Mouse (Mus musculus) kidney, postnatal 0 days (tissue): Measurements from ENCODE around the gene Efcab12. TPM values are rescaled to one million over a fixed set of nuclear protein-coding genes. Genes with fewer than 3 reads are reported as not detected.
"Not testable (repeated sequence)": the region's sequence is repeated elsewhere in the genome, so short reads cannot be mapped to it uniquely, and the experiment has no call there.

Experiments used
- ATAC-seq: fragments of 200-750 bp; cut with Nextera tagmentation; replicated peaks from 2 replicates; pipeline ENCODE4 v1.8.0; 2017; ENCODE audit warnings: low read depth, moderate number of reproducible peaks, moderate TSS enrichment, moderate library complexity; ENCODE audit not compliant: low FRiP score
- DNase-seq: peaks from one replicate; pipeline ENCODE4 v3.0.0-alpha.2; 2016; ENCODE audit warnings: low spot score
- H3K27ac ChIP-seq: fragments of 300-500 bp; sonication (generic); 2 replicates; pipeline ENCODE4 v1.5.1; 2014; ENCODE audit warnings: mild to moderate bottlenecking
- H3K27me3 ChIP-seq: fragments of 300-500 bp; sonication (generic); 2 replicates; pipeline ENCODE4 v1.6.1; 2014; ENCODE audit warnings: low read length, mixed read lengths; ENCODE audit not compliant: insufficient read depth
- H3K36me3 ChIP-seq: fragments of 300-500 bp; sonication (generic); 2 replicates; pipeline ENCODE4 v1.6.1; 2014; ENCODE audit warnings: low read length, mixed read lengths; ENCODE audit not compliant: insufficient read depth
- H3K4me1 ChIP-seq: fragments of 300-500 bp; sonication (generic); replicated peaks from 2 replicates; pipeline ENCODE4 v1.6.1; 2014; ENCODE audit warnings: antibody characterized with exemption, low read length, mixed read lengths; ENCODE audit not compliant: insufficient read depth
- H3K4me2 ChIP-seq: fragments of 300-500 bp; sonication (generic); 2 replicates; pipeline ENCODE4 v1.6.1; 2014; ENCODE audit warnings: mild to moderate bottlenecking, low read length, moderate library complexity, mixed read lengths
- H3K4me3 ChIP-seq: fragments of 300-500 bp; sonication (generic); replicated peaks from 2 replicates; pipeline ENCODE4 v1.5.1; 2014; ENCODE audit warnings: low read depth, low read length
- H3K9ac ChIP-seq: fragments of 300-500 bp; sonication (generic); 2 replicates; pipeline ENCODE4 v1.6.1; 2014; ENCODE audit warnings: low read depth, low read length
- H3K9me3 ChIP-seq: fragments of 300-500 bp; sonication (generic); replicated peaks from 2 replicates; pipeline ENCODE4 v1.6.1; 2016; ENCODE audit warnings: low read length, inconsistent platforms, mixed read lengths
- CTCF ChIP-seq: IDR thresholded peaks from 2 replicates; pipeline ENCODE4 v1.5.1; 2016; ENCODE audit warnings: antibody characterized with exemption, low read depth, mild to moderate bottlenecking, moderate library complexity
- WGBS: fragments of 180-500 bp; shearing (Covaris S2); extraction: QIAGEN DNeasy Blood & Tissue Kit; methylation state at CpG from one replicate; pipeline ENCODE4 v1.1.7; 2014; 5-methylcytosine and 5-hydroxymethylcytosine counted together
- polyA plus RNA-seq: library from polyadenylated mRNA; unstranded; fragments of >200 nt; fragmentation: Nextera tagmentation; extraction: Ambion mirVana; gene quantifications from 2 replicates; pipeline ENCODE4 v1.2.1, GENCODE M21; 2015

The Efcab12 gene
- polyA plus RNA-seq, 1 experiment from 2014 or later = 3.0 TPM

GRCm38 (mm10) chr6:115877239-115877638 is 39.0 kb upstream of the Efcab12 start:
- no peak for TF ChIP-seq CTCF
- Histone ChIP-seq H3K9me3 (no peaks in the 10 kb centered on the region), H3K27ac (no peak overlapping the region), H3K27me3 (no peaks in the 10 kb centered on the region), H3K9ac (no peak overlapping the region), H3K4me2 (no peak overlapping the region), H3K36me3 (peaks cover 24% of the 10 kb centered on the region; the same call in 1 of the 2 replicates), H3K4me1 (no peaks in the 10 kb centered on the region), H3K4me3 (no peak overlapping the region)
- WGBS = 82% methylated on average over 2 of the region's 2 CpGs
- ATAC-seq = no peak
- no peak for DNase-seq

- not testable (repeated sequence) for H3K4me3 ChIP-seq, H3K4me1 ChIP-seq, H3K4me2 ChIP-seq, H3K27ac ChIP-seq, DNase-seq, H3K36me3 ChIP-seq, H3K27me3 ChIP-seq, H3K9ac ChIP-seq, H3K9me3 ChIP-seq, ATAC-seq
- WGBS = no CpG with 5 or more reads among the region's 3 CpGs
Measured at GRCm38 (mm10) chr6:115871318-115871717, 33.1 kb upstream of the Efcab12 start.

GRCm38 (mm10) chr6:115867157-115867556 is 28.9 kb upstream of the Efcab12 start:
- H3K9ac ChIP-seq, DNase-seq, H3K36me3 ChIP-seq, H3K27ac ChIP-seq, H3K4me3 ChIP-seq, H3K9me3 ChIP-seq, H3K4me2 ChIP-seq, H3K27me3 ChIP-seq, ATAC-seq, H3K4me1 ChIP-seq: not testable (repeated sequence)
- WGBS = no CpG with 5 or more reads among the region's 3 CpGs

- no peak overlapping the region for H3K9ac ChIP-seq
- H3K4me1 ChIP-seq = 0 out of 2 replicates have a peak, but pooled peaks cover 2% of the 10 kb centered on the region
- 93% methylated on average over 4 of the region's 4 CpGs for WGBS
- no peaks in the 10 kb centered on the region for H3K9me3 ChIP-seq
- H3K4me2 ChIP-seq = no peak overlapping the region
- no peaks in the 10 kb centered on the region for H3K36me3 ChIP-seq
- H3K27me3 ChIP-seq = no peaks in the 10 kb centered on the region
- no peak overlapping the region for H3K27ac ChIP-seq
- DNase-seq (no peak), ATAC-seq (no peak)
- no peak overlapping the region for H3K4me3 ChIP-seq
- TF ChIP-seq CTCF = no peak
Measured at GRCm38 (mm10) chr6:115865246-115865645, 27.0 kb upstream of the Efcab12 start.

GRCm38 (mm10) chr6:115863340-115863841 is 25.2 kb upstream of the Efcab12 start:
- no peak overlapping the region for H3K9ac ChIP-seq
- ATAC-seq (0 out of 2 replicates have a peak, but pooled peaks have one; percentile 6), DNase-seq (peak; percentile 79)
- H3K4me3 ChIP-seq = no peak overlapping the region
- peaks cover 11% of the 10 kb centered on the region; the same call in 1 of the 2 replicates for H3K4me1 ChIP-seq
- 55% methylated on average over 7 of the region's 7 CpGs for WGBS
- peak overlapping the region; percentile 65 for H3K27ac ChIP-seq
- no peak for TF ChIP-seq CTCF
- no peaks in the 10 kb centered on the region for H3K27me3 ChIP-seq
- no peaks in the 10 kb centered on the region for H3K36me3 ChIP-seq
- H3K4me2 ChIP-seq = no peak overlapping the region
- H3K9me3 ChIP-seq = no peaks in the 10 kb centered on the region

- no peak for ATAC-seq
- peaks cover 11% of the 10 kb centered on the region; the same call in 1 of the 2 replicates for H3K4me1 ChIP-seq
- no peak overlapping the region for H3K27ac ChIP-seq
- no peaks in the 10 kb centered on the region for H3K36me3 ChIP-seq
- no peak overlapping the region for H3K4me3 ChIP-seq
- H3K4me2 ChIP-seq = no peak overlapping the region
- no peak for TF ChIP-seq CTCF
- no peaks in the 10 kb centered on the region for H3K9me3 ChIP-seq
- H3K9ac ChIP-seq = no peak overlapping the region
- H3K27me3 ChIP-seq = no peaks in the 10 kb centered on the region
- 43% methylated on average over 7 of the region's 7 CpGs for WGBS
- peak; percentile 21 for DNase-seq
Measured at GRCm38 (mm10) chr6:115860027-115860556, 21.9 kb upstream of the Efcab12 start.

GRCm38 (mm10) chr6:115859258-115859657 is 21.0 kb upstream of the Efcab12 start:
- Histone ChIP-seq H3K27me3 (no peaks in the 10 kb centered on the region), H3K27ac (0 out of 2 replicates have a peak overlapping the region, but pooled peaks have one; percentile 2), H3K4me3 (no peak overlapping the region), H3K4me1 (peaks cover 11% of the 10 kb centered on the region; the same call in 1 of the 2 replicates), H3K9ac (no peak overlapping the region), H3K36me3 (no peaks in the 10 kb centered on the region), H3K4me2 (no peak overlapping the region), H3K9me3 (no peaks in the 10 kb centered on the region)
- no peak for TF ChIP-seq CTCF
- DNase-seq (no peak), ATAC-seq (no peak)
- WGBS = 35% methylated on average over 4 of the region's 4 CpGs
